Mouse (Mus musculus): ENCODE data around the gene Gm10721.
"Not testable (repeated sequence)": the region's sequence is repeated elsewhere in the genome, so short reads cannot be mapped to it uniquely, and the experiment has no call there.

Gm10721 gene

DNA sequence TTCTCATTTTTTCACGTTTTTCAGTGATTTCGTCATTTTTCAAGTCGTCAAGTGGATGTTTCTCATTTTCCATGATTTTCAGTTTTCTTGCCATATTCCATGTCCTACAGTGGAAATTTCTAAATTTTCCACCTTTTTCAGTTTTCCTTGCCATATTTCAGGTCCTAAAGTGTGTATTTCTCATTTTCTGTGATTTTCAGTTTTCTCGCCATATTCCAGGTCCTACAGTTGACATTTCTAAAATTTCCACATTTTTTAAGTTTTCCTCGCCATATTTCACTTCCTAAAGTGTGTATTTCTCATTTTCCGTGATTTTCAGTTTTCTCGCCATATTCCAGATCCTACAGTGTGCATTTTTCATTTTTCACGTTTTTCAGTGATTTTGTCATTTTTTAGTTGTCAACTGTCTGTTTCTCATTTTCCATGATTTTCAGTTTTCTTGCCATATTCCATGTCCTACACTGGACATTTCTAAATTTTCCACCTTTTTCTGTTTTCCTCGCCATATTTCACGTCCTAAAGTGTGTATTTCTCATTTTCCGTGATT, at the start of gene Gm10721:
Gene Gm10721, plus strand, starts transcription at position 408 of the 547 bp plus-strand sequence.
- DNase-seq, result not testable (repeated sequence)

DNA sequence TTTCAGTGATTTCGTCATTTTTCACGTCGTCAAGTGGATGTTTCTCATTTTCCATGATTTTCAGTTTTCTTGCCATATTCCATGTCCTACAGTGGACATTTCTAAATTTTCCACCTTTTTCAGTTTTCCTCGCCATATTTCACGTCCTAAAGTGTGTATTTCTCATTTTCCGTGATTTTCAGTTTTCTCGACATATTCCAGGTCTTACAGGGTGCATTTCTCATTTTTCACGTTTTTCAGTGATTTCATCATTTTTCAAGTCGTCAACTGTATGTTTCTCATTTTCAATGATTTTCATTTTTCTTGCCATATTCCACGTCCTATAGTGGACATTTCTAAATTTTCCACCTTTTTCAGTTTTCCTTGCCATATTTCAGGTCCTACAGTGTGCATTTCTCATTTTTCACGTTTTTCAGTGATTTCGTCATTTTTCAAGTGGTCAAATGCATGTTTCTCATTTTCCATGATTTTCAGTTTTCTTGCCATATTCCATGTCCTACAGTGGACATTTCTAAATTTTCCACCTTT, 12.4 kb upstream of the Gm10721 start, which contains the start of gene Gm10722:
Gene Gm10722, plus strand, starts transcription at position 478 of the 528 bp plus-strand sequence.
- DNase-seq, result peak; percentile 6

DNA sequence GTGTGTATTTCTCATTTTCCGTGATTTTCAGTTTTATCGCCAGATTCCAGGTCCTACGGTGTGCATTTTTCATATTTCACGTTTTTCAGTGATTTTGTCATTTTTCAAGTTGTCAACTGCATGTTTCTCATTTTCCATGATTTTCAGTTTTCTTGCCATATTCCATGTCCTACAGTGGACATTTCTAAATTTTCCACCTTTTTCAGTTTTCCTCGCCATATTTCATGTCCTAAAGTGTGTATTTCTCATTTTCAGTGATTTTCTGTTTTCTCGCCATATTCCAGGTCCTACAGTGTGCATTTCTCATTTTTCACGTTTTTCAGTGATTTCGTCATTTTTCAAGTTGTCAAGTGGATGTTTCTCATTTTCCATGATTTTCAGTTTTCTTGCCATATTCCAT, 11.9 kb upstream of the Gm10721 start:
- peak; percentile 4 for DNase-seq

DNA sequence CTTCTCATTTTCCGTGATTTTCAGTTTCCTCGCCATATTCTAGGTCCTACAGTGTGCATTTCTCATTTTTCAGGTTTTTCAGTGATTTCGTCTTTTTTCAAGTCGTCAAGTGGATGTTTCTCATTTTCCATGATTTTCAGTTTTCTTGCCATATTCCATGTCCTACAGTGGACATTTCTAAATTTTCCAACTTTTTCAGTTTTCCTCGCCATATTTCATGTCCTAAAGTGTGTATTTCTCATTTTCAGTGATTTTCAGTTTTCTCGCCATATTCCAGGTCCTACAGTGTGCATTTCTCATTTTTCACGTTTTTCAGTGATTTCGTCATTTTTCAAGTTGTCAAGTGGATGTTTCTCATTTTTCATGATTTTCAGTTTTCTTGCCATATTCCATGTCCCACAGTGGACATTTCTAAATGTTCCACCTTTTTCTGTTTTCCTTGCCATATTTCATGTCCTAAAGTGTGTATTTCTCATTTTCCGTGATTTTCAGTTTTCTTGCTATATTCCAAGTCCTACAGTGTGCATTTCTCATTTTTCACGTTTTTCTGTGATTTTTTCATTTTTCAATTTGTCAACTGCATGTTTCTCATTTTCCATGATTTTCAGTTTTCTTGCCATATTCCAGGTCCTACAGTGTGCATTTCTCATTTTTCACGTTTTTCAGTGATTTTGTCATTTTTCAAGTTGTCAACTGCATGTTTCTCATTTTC, 10.8 kb upstream of the Gm10721 start:
- peak; percentile 81 for DNase-seq

DNA sequence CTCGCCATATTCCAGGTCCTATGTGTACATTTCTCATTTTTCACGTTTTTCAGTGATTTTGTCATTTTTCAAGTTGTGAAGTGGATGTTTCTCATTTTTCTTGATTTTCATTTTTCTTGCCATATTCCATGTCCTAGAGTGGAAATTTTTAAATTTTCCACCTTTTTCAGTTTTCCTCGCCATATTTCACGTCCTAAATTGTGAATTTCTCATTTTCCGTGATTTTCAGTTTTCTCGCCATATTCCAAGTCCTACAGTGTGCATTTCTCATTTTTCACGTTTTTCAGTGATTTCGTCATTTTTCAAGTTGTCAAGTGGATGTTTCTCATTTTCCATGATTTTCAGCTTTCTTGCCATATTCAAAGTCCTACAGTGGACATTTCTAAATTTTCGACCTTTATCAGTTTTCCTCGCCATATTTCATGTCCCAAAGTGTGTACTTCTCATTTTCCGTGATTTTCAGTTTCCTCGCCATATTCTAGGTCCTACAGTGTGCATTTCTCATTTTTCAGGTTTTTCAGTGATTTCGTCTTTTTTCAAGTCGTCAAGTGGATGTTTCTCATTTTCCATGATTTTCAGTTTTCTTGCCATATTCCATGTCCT, 10.0 kb upstream of the Gm10721 start, which contains the start of gene Gm11168:
Gene Gm11168, plus strand, starts transcription at position 553 of the 603 bp plus-strand sequence.
- DNase-seq, result not testable (repeated sequence)

DNA sequence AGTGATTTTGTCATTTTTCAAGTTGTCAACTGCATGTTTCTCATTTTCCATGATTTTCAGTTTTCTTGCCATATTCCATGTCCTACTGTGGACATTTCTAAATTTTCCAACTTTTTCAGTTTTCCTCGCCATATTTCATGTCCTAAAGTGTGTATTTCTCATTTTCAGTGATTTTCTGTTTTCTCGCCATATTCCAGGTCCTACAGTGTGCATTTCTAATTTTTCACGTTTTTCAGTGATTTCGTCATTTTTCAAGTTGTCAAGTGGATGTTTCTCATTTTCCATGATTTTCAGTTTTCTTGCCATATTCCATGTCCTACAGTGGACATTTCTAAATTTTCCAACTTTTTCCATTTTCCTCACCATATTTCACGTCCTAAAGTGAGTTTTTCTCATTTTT, 6.8 kb upstream of the Gm10721 start:
- not testable (repeated sequence) for DNase-seq

DNA sequence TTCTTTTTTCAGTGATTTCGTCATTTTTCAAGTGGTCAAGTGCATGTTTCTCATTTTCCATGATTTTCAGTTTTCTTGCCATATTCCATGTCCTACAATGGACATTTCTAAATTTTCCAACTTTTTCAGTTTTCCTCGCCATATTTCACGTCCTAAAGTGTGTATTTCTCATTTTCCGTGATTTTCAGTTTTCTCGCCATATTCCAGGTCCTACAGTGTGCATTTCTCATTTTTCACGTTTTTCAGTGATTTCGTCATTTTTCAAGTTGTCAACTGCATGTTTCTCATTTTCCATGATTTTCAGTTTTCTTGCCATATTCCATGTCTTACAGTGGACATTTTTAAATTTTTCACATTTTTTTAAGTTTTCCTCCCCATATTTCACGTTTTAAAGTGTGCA, 6.3 kb upstream of the Gm10721 start:
- DNase-seq, result peak; percentile 89

DNA sequence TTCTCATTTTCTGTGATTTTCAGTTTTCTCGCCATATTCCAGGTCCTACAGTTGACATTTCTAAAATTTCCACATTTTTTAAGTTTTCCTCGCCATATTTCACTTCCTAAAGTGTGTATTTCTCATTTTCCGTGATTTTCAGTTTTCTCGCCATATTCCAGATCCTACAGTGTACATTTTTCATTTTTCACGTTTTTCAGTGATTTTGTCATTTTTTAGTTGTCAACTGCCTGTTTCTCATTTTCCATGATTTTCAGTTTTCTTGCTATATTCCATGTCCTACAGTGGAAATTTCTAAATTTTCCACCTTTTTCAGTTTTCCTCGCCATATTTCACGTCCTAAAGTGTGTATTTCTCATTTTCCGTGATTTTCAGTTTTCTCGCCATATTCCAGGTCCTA, 5.7 kb upstream of the Gm10721 start:
- not testable (repeated sequence) for DNase-seq

DNA sequence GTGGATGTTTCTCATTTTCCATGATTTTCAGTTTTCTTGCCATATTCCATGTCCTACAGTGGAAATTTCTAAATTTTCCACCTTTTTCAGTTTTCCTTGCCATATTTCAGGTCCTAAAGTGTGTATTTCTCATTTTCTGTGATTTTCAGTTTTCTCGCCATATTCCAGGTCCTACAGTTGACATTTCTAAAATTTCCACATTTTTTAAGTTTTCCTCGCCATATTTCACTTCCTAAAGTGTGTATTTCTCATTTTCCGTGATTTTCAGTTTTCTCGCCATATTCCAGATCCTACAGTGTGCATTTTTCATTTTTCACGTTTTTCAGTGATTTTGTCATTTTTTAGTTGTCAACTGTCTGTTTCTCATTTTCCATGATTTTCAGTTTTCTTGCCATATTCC, 3.6 kb upstream of the Gm10721 start:
- DNase-seq, result not testable (repeated sequence)

DNA sequence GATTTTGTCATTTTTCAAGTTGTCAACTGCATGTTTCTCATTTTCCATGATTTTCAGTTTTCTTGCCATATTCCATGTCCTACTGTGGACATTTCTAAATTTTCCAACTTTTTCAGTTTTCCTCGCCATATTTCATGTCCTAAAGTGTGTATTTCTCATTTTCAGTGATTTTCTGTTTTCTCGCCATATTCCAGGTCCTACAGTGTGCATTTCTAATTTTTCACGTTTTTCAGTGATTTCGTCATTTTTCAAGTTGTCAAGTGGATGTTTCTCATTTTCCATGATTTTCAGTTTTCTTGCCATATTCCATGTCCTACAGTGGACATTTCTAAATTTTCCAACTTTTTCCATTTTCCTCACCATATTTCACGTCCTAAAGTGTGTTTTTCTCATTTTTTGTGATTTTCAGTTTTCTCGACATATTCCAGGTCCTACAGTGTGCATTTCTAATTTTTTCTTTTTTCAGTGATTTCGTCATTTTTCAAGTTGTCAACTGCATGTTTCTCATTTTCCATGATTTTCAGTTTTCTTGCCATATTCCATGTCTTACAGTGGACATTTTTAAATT, 802 bp upstream of the Gm10721 start:
- DNase-seq, result not testable (repeated sequence)

DNA sequence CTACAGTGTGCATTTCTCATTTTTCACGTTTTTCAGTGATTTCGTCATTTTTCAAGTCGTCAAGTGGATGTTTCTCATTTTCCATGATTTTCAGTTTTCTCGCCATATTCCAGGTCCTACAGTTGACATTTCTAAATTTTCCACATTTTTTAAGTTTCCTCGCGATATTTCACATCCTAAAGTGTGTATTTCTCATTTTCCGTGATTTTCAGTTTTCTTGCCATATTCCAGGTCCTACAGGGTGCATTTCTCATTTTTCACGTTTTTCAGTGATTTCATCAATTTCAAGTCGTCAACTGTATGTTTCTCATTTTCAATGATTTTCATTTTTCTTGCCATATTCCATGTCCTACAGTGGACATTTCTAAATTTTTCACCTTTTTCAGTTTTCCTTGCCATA, 2.4 kb downstream of the Gm10721 start, which contains the start of gene Gm10720:
Gene Gm10720, plus strand, starts transcription at position 301 of the 400 bp plus-strand sequence.
- DNase-seq, result not testable (repeated sequence)

DNA sequence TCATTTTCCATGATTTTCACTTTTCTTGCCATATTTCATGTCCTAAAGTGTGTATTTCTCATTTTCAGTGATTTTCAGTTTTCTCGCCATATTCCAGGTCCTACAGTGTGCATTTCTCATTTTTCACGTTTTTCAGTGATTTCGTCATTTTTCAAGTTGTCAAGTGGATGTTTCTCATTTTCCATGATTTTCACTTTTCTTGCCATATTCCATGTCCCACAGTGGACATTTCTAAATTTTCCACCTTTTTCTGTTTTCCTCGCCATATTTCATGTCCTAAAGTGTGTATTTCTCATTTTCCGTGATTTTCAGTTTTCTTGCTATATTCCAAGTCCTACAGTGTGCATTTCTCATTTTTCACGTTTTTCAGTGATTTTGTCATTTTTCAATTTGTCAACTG, 3.0 kb downstream of the Gm10721 start:
- DNase-seq, result not testable (repeated sequence)

DNA sequence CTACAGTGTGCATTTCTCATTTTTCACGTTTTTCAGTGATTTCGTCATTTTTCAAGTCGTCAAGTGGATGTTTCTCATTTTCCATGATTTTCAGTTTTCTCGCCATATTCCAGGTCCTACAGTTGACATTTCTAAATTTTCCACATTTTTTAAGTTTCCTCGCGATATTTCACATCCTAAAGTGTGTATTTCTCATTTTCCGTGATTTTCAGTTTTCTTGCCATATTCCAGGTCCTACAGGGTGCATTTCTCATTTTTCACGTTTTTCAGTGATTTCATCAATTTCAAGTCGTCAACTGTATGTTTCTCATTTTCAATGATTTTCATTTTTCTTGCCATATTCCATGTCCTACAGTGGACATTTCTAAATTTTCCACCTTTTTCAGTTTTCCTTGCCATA, 4.2 kb downstream of the Gm10721 start, which contains the start of gene Gm10719:
Gene Gm10719, plus strand, starts transcription at position 301 of the 400 bp plus-strand sequence.
- DNase-seq, result not testable (repeated sequence)

DNA sequence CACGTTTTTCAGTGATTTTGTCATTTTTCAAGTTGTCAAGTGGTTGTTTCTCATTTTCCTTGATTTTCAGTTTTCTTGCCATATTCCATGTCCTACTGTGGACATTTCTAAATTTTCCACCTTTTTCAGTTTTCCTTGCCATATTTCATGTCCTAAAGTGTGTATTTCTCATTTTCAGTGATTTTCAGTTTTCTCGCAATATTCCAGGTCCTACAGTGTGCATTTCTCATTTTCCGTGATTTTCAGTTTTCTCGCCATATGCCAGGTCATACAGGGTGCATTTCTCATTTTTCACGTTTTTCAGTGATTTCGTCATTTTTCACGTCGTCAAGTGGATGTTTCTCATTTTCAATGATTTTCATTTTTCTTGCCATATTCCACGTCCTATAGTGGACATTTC, 6.0 kb downstream of the Gm10721 start:
- peak; percentile 18 for DNase-seq

DNA sequence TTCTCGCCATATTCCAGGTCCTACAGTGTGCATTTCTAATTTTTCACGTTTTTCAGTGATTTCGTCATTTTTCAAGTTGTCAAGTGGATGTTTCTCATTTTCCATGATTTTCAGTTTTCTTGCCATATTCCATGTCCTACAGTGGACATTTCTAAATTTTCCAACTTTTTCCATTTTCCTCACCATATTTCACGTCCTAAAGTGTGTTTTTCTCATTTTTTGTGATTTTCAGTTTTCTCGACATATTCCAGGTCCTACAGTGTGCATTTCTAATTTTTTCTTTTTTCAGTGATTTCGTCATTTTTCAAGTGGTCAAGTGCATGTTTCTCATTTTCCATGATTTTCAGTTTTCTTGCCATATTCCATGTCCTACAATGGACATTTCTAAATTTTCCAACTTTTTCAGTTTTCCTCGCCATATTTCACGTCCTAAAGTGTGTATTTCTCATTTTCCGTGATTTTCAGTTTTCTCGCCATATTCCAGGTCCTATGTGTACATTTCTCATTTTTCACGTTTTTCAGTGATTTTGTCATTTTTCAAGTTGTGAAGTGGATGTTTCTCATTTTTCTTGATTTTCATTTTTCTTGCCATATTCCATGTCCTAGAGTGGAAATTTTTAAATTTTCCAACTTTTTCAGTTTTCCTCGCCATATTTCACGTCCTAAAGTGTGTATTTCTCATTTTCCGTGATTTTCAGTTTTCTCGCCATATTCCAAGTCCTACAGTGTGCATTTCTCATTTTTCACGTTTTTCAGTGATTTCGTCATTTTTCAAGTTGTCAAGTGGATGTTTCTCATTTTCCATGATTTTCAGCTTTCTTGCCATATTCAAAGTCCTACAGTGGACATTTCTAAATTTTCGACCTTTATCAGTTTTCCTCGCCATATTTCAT, 7.1 kb downstream of the Gm10721 start:
- peak; percentile 9 for DNase-seq

DNA sequence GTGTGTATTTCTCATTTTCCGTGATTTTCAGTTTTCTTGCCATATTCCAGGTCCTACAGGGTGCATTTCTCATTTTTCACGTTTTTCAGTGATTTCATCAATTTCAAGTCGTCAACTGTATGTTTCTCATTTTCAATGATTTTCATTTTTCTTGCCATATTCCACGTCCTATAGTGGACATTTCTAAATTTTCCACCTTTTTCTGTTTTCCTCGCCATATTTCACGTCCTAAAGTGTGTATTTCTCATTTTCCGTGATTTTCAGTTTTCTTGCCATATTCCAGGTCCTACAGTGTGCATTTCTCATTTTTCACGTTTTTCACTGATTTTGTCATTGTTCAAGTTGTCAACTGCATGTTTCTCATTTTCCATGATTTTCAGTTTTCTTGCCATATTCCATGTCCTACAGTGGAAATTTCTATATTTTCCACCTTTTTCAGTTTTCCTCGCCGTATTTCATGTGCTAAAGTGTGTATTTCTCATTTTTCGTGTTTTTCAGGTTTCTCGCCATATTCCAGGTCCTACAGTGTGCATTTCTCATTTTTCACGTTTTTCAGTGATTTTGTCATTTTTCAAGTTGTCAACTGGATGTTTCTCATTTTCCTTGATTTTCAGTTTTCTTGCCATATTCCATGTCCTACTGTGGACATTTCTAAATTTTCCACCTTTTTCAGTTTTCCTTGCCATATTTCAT, 9.5 kb downstream of the Gm10721 start:
- peak; percentile 32 for DNase-seq

DNA sequence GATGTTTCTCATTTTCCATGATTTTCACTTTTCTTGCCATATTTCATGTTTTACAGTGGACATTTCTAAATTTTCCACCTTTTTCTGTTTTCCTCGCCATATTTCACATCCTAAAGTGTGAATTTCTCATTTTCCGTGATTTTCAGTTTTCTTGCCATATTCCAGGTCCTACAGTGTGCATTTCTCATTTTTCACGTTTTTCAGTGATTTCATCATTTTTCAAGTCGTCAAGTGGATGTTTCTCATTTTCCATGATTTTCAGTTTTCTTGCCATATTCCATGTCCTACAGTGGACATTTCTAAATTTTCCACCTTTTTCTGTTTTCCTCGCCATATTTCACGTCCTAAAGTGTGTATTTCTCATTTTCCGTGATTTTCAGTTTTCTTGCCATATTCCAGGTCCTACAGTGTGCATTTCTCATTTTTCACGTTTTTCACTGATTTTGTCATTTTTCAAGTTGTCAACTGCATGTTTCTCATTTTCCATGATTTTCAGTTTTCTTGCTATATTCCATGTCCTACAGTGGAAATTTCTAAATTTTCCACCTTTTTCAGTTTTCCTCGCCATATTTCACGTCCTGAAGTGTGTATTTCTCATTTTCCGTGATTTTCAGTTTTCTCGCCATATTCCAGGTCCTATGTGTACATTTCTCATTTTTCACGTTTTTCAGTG, 10.5 kb downstream of the Gm10721 start, which contains the start of gene Gm10718:
Gene Gm10718, plus strand, starts transcription at position 236 of the 673 bp plus-strand sequence.
- DNase-seq, result peak; percentile 11

DNA sequence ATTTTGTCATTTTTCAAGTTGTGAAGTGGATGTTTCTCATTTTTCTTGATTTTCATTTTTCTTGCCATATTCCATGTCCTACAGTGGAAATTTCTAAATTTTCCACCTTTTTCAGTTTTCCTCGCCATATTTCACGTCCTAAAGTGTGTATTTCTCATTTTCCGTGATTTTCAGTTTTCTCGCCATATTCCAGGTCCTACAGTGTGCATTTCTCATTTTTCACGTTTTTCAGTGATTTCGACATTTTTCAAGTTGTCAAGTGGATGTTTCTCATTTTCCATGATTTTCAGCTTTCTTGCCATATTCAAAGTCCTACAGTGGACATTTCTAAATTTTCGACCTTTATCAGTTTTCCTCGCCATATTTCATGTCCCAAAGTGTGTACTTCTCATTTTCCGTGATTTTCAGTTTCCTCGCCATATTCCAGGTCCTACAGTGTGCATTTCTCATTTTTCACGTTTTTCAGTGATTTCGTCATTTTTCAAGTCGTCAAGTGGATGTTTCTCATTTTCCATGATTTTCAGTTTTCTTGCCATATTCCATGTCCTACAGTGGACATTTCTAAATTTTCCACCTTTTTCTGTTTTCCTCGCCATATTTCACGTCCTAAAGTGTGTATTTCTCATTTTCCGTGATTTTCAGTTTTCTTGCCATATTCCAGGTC, 11.2 kb downstream of the Gm10721 start:
- peak; percentile 89 for DNase-seq

DNA sequence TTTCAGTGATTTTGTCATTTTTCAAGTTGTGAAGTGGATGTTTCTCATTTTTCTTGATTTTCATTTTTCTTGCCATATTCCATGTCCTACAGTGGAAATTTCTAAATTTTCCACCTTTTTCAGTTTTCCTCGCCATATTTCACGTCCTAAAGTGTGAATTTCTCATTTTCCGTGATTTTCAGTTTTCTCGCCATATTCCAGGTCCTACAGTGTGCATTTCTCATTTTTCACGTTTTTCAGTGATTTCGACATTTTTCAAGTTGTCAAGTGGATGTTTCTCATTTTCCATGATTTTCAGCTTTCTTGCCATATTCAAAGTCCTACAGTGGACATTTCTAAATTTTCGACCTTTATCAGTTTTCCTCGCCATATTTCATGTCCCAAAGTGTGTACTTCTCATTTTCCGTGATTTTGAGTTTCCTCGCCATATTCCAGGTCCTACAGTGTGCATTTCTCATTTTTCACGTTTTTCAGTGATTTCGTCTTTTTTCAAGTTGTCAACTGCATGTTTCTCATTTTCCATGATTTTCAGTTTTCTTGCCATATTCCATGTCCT, 12.1 kb downstream of the Gm10721 start, which contains the start of gene Gm10717:
Gene Gm10717, plus strand, starts transcription at position 506 of the 556 bp plus-strand sequence.
- peak; percentile 8 for DNase-seq

DNA sequence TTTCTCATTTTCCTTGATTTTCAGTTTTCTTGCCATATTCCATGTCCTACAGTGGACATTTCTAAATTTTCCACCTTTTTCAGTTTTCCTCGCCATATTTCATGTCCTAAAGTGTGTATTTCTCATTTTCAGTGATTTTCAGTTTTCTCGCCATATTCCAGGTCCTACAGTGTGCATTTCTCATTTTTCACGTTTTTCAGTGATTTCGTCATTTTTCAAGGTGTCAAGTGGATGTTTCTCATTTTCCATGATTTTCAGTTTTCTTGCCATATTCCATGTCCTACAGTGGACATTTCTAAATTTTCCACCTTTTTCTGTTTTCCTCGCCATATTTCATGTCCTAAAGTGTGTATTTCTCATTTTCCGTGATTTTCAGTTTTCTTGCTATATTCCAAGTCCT, 12.7 kb downstream of the Gm10721 start:
- peak; percentile 32 for DNase-seq

All from cerebellum, adult 11-12 months (tissue).